Mouse (Mus musculus) right cerebral cortex, postnatal 10 days (tissue): ENCODE measurements around the gene Map7.

ENCODE experiments used
- DNase-seq, 2 experiments: peaks; one replicate each; pipeline ENCODE4 v3.0.0; 2021; ENCODE audit warnings: low spot score in 2 of 2

Map7 gene

GRCm38 (mm10) chr10:20152131-20152530 lies 3.9 kb downstream of the Map7 start:
- DNase-seq, result no peak

DNA sequence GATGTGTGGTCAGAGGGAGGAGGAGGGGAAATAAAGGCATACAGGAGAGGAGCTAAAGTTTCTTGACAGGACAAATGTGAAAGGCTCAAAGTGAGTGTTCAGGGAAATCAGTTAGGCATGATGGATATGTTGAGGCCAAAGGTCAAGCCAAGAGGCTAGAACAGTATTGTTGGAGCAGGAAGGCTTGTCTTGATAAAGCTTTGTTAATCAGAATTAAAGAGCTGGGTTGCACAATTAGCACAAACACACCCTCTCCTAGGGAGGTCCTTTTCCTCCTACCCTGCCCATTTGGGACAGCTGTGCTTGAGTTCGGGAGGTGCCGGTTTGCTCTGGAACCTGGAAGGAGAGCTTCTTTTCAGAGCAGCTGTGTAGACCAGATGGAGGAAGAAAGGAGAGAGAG lies 5.2 kb downstream of the Map7 start:
- no peak for DNase-seq

GRCm38 (mm10) chr10:20155401-20155800 lies 7.1 kb downstream of the Map7 start:
- DNase-seq, result no peak

DNA sequence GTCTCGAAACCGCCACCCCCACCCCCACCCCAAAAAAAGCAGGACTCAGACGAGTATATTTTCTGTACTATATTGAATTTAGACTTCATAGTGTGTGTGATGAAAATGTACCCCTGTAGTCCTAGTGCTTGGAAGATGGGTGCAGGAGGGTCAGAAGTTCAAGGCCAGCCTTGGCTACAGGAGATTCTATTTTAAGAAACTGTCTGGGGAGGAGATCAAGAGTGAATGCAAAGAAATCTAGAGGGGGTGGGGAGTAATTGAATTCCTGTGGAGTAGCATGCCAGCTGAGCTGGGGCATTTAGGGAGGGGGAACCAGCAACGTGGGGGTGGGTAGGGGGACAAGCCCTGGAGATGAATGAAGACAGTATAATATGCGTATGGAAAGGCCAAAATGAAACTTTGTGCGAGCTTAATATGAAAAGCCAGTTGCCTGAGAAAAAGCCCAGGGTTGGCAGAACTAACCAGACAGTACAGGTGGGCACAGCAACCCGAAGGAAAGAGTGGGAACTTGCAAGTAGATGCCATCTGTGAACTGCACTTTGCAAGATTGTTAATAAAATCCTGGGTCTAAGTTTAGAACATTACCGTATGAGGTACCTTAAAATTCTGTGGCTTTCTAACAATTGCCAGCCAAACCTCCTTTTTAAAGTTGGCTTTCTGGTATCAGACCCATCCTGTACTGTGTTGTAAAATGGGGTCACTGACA lies 8.9 kb downstream of the Map7 start:
- DNase-seq, result no peak

DNA sequence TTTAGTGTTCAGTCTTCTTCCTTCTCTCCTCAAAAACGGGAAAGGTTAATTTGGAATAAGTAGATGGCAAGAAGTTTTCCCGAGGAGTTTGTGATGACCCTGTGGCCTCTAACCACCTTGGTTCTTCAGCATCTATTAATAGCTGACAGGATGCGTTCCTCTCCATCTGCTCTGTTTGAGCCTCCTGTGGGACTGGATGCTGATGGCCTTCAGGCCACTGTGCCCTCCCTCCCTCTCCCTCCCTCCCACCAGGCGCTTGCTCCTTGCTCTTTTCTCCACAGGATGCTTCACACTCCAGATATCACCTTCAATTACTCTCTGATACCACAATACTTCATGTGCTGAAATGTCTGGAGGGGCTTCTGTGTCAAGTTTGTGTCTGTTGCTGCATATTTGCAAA lies 10.5 kb downstream of the Map7 start:
- no peak for DNase-seq

GRCm38 (mm10) chr10:20159308-20159707 lies 11.0 kb downstream of the Map7 start:
- DNase-seq, result no peak

DNA sequence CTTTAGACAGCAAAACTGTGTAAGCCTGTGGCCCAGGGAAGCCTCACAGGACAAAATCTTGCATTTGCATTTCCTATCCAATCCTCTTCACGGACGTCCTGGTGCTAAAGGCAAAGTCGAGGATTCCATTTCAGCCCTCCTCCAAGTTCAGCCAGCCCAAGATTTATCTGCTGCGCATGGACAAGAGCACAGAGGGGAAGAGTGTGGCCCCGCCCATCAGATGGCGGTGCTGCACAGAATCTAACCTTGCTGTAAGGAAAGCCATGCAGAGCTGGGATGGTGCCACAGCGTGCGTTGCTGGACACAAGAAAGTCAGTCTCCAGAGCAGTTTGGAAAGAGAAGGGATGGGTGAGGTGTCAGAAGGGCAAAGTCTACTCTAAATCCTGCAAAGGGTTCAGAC lies 12.6 kb downstream of the Map7 start:
- no peak for DNase-seq

GRCm38 (mm10) chr10:20164810-20165209 lies 16.5 kb downstream of the Map7 start:
- DNase-seq, result no peak

- DNase-seq, result no peak
Measured at GRCm38 (mm10) chr10:20166797-20167196, 18.5 kb downstream of the Map7 start.

GRCm38 (mm10) chr10:20167467-20167866 lies 19.2 kb downstream of the Map7 start:
- DNase-seq, result no peak

GRCm38 (mm10) chr10:20169182-20169674 lies 21.0 kb downstream of the Map7 start:
- DNase-seq, result no peak

- no peak for DNase-seq
Measured at GRCm38 (mm10) chr10:20169927-20170604, 21.8 kb downstream of the Map7 start.

GRCm38 (mm10) chr10:20170605-20171088 lies 22.4 kb downstream of the Map7 start:
- peak; percentile 86 to 91 for DNase-seq

GRCm38 (mm10) chr10:20171209-20171608 lies 22.9 kb downstream of the Map7 start:
- DNase-seq, result no peak

- DNase-seq, result no peak
Measured at GRCm38 (mm10) chr10:20171756-20172155, 23.5 kb downstream of the Map7 start.

- no peak for DNase-seq
Measured at GRCm38 (mm10) chr10:20173733-20174132, 25.5 kb downstream of the Map7 start.

GRCm38 (mm10) chr10:20176054-20176453 lies 27.8 kb downstream of the Map7 start:
- DNase-seq, result no peak

DNA sequence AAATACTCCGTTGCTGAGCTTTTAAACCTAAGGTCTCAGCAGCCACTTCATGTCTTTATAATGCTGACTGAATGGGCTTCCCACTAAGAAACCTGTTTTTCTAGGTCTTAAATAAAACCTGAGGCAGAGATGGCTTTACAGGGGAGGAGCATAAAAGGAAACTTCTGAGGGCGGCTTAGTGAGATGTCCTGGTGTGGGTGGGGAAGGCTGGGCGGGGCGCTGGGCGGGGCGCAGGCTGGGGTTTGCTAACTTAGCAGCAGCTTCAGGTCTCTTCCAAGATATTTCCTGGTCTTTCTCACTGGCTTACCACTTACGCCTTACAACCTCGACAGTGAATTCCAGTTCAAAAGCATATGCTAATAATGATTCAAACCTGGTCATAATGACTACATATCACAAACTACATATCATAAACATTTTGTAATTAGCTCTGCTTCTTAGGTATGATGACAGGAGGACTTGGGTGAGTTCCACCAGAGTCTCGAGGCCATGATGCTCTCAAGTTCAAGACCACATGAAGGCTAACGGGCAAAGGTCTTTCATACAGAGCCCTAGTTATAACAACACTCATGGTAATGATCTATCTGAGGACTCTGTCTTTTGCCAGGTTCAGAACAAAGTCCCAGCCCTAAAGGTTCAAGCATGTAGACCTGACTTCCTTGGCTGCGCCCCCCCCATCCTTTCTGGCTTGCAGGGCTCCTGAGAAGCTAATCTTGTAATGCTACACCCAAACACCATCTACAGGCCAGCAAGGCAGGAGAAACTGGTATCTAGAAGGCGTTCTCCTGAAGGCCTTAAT lies 30.7 kb downstream of the Map7 start:
- DNase-seq, result no peak

GRCm38 (mm10) chr10:20181198-20181597 lies 32.9 kb downstream of the Map7 start:
- DNase-seq, result no peak

- no peak for DNase-seq
Measured at GRCm38 (mm10) chr10:20181680-20182399, 33.6 kb downstream of the Map7 start.

GRCm38 (mm10) chr10:20184326-20184725 lies 36.1 kb downstream of the Map7 start:
- no peak for DNase-seq

DNA sequence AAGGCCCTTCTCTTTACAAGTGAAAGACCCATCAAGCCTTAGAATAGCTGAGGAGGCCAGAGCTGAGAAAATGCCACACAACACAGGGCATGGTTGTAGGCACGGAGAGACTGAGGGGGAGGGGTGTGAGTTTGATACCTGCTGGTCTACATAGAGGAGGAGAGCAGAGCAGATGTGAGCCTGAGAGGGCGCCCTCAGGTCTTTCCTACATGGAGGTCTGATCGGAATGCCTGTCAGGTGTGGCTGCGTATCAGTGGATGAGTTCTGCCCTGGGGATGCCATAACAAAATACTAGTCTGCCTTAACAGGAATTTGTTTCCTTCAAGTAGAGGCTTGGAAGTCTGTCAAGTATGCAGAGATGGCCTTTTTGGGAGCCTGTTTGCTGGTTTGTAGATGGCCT lies 37.0 kb downstream of the Map7 start:
- no peak for DNase-seq
